Mouse (Mus musculus) MEL (cell line): ENCODE measurements around the gene Hist1h2bh. TPM values are rescaled to one million over a fixed set of nuclear protein-coding genes. Genes with fewer than 3 reads are reported as not detected.

ENCODE experiments used
- DNase-seq: peaks from one replicate; pipeline ENCODE4 v3.0.0; 2011; ENCODE audit warnings: low read depth, low spot score
- H3K27ac ChIP-seq: 2 replicates; pipeline ENCODE4 v1.5.1; 2012; ENCODE audit warnings: low read depth, mild to moderate bottlenecking, control low read depth, low read length, moderate library complexity; ENCODE audit not compliant: control insufficient read depth
- H3K27me3 ChIP-seq, 2 experiments: fragments of 150-350 bp in 1 of 2; sonication (generic) in 1 of 2; 2 replicates each; pipeline ENCODE4 v1.6.1; 2012; ENCODE audit warnings: low read length in 2 of 2, mild to moderate bottlenecking in 2 of 2, improper control_type of control experiment in 1 of 2, moderate library complexity in 1 of 2; ENCODE audit not compliant: insufficient read depth in 2 of 2, control insufficient read depth in 1 of 2
- H3K36me3 ChIP-seq, 2 experiments: 2 replicates each; pipeline ENCODE4 v1.6.1; 2012 to 2014; ENCODE audit warnings: low read length in 2 of 2, improper control_type of control experiment in 1 of 2, inconsistent platforms in 1 of 2, mild to moderate bottlenecking in 1 of 2; ENCODE audit not compliant: insufficient read depth in 2 of 2, control insufficient read depth in 1 of 2
- H3K4me1 ChIP-seq, 2 experiments: fragments of 150-350 bp in 1 of 2; sonication (generic) in 1 of 2; 2 replicates each; pipeline ENCODE4 v1.6.1; 2012; ENCODE audit warnings: low read length in 2 of 2, improper control_type of control experiment in 1 of 2, mild to moderate bottlenecking in 1 of 2; ENCODE audit not compliant: insufficient read depth in 2 of 2, control insufficient read depth in 1 of 2
- H3K4me3 ChIP-seq, 2 experiments: fragments of 150-350 bp in 1 of 2; sonication (generic) in 1 of 2; 2 replicates each; pipeline ENCODE4 v1.5.1; 2012; ENCODE audit warnings: low read depth in 2 of 2, low read length in 2 of 2, mild to moderate bottlenecking in 2 of 2, moderate library complexity in 2 of 2, control low read depth in 1 of 2, improper control_type of control experiment in 1 of 2; ENCODE audit not compliant: control insufficient read depth in 1 of 2, insufficient read depth in 1 of 2
- H3K79me2 ChIP-seq: 2 replicates; pipeline ENCODE4 v1.6.1; 2012; ENCODE audit warnings: mild to moderate bottlenecking, low read length, moderate library complexity; ENCODE audit not compliant: control insufficient read depth, poor library complexity, insufficient read depth
- H3K9ac ChIP-seq: 2 replicates; pipeline ENCODE4 v1.6.1; 2012; ENCODE audit warnings: low read depth, mild to moderate bottlenecking, control low read depth, low read length, moderate library complexity; ENCODE audit not compliant: control insufficient read depth, poor library complexity, severe bottlenecking
- H3K9me3 ChIP-seq: fragments of 150-350 bp; sonication (generic); replicated peaks from 2 replicates; pipeline ENCODE4 v1.6.1; 2012; ENCODE audit warnings: mild to moderate bottlenecking, low read length, improper control_type of control experiment, moderate library complexity; ENCODE audit not compliant: insufficient read depth
- CHD1 ChIP-seq: IDR thresholded peaks from 2 replicates; pipeline ENCODE4 v1.6.1; 2012; ENCODE audit warnings: low read depth, mild to moderate bottlenecking, inconsistent platforms, low read length, improper control_type of control experiment
- ELF1 ChIP-seq: IDR thresholded peaks from 2 replicates; pipeline ENCODE4 v1.6.1; 2014; ENCODE audit warnings: low read depth, mild to moderate bottlenecking, inconsistent platforms, low read length, improper control_type of control experiment, moderate library complexity
- EP300 ChIP-seq, 2 experiments: IDR thresholded peaks; 2 replicates each; pipeline ENCODE4 v1.6.1; 2011; ENCODE audit warnings: improper control_type of control experiment in 2 of 2, low read length in 2 of 2, low read depth in 1 of 2, mild to moderate bottlenecking in 1 of 2
- GABPA ChIP-seq: IDR thresholded peaks from 2 replicates; pipeline ENCODE4 v1.6.1; 2012; ENCODE audit warnings: low read depth, mild to moderate bottlenecking, inconsistent platforms, low read length, improper control_type of control experiment, moderate library complexity
- GATA1 ChIP-seq: IDR thresholded peaks from 2 replicates; pipeline ENCODE4 v1.6.1; 2011; ENCODE audit warnings: low read depth, low read length, improper control_type of control experiment
- HCFC1 ChIP-seq: IDR thresholded peaks from 2 replicates; pipeline ENCODE4 v1.6.1; 2012; ENCODE audit warnings: low read depth, mild to moderate bottlenecking, inconsistent platforms, low read length, improper control_type of control experiment, moderate library complexity
- KAT2A ChIP-seq: conservative IDR thresholded peaks from 2 replicates; pipeline ENCODE4 v1.6.1; 2012; ENCODE audit warnings: low read depth, low read length, improper control_type of control experiment, inconsistent platforms
- MAFK ChIP-seq: IDR thresholded peaks from 2 replicates; pipeline ENCODE4 v1.6.1; 2011; ENCODE audit warnings: low read depth, mild to moderate bottlenecking, low read length, improper control_type of control experiment, borderline replicate concordance
- MAX ChIP-seq: IDR thresholded peaks from 2 replicates; pipeline ENCODE4 v1.6.1; 2011; ENCODE audit warnings: low read length, improper control_type of control experiment
- MYC ChIP-seq: IDR thresholded peaks from 2 replicates; pipeline ENCODE4 v1.6.1; 2011; ENCODE audit warnings: low read depth, mild to moderate bottlenecking, low read length, improper control_type of control experiment, moderate library complexity
- NELFE ChIP-seq: IDR thresholded peaks from 2 replicates; pipeline ENCODE4 v1.6.1; 2011; ENCODE audit warnings: low read depth, low read length, improper control_type of control experiment
- POLR2A ChIP-seq, 2 experiments: IDR thresholded peaks; 2 replicates each; pipeline ENCODE4 v1.6.1; 2011 to 2012; ENCODE audit warnings: low read length in 2 of 2, mild to moderate bottlenecking in 2 of 2, control low read depth in 1 of 2, improper control_type of control experiment in 1 of 2, low read depth in 1 of 2, moderate library complexity in 1 of 2; ENCODE audit not compliant: control insufficient read depth in 1 of 2, insufficient read depth in 1 of 2, poor library complexity in 1 of 2
- POLR2AphosphoS2 ChIP-seq: IDR thresholded peaks from 2 replicates; pipeline ENCODE4 v1.6.1; 2011; ENCODE audit warnings: low read length, improper control_type of control experiment
- POLR2AphosphoS5 ChIP-seq: IDR thresholded peaks from 2 replicates; pipeline ENCODE4 v1.6.1; 2012; ENCODE audit warnings: low read depth, borderline replicate concordance, mild to moderate bottlenecking, inconsistent platforms, low read length, moderate library complexity, mixed read lengths
- RAD21 ChIP-seq: IDR thresholded peaks from 2 replicates; pipeline ENCODE4 v1.6.1; 2011; ENCODE audit warnings: mild to moderate bottlenecking, low read depth, low read length, improper control_type of control experiment
- SIN3A ChIP-seq: IDR thresholded peaks from 2 replicates; pipeline ENCODE4 v1.6.1; 2012; ENCODE audit warnings: low read length, improper control_type of control experiment, inconsistent platforms
- SMC3 ChIP-seq: IDR thresholded peaks from 2 replicates; pipeline ENCODE4 v1.6.1; 2011; ENCODE audit warnings: low read depth, low read length, improper control_type of control experiment
- TAL1 ChIP-seq: IDR thresholded peaks from 2 replicates; pipeline ENCODE4 v1.6.1; 2012; ENCODE audit warnings: mild to moderate bottlenecking, inconsistent platforms, low read length, moderate library complexity, mixed read lengths
- TBP ChIP-seq: IDR thresholded peaks from 2 replicates; pipeline ENCODE4 v1.8.0; 2011; ENCODE audit warnings: low read depth, low read length, improper control_type of control experiment
- USF1 ChIP-seq: IDR thresholded peaks from 2 replicates; pipeline ENCODE4 v1.6.1; 2014; ENCODE audit warnings: low read depth, mild to moderate bottlenecking, inconsistent platforms, low read length, improper control_type of control experiment, moderate library complexity
- ZKSCAN1 ChIP-seq: IDR thresholded peaks from 2 replicates; pipeline ENCODE4 v1.6.1; 2012; ENCODE audit warnings: low read depth, mild to moderate bottlenecking, inconsistent platforms, low read length, improper control_type of control experiment, moderate library complexity
- ZMIZ1 ChIP-seq: IDR thresholded peaks from 2 replicates; pipeline ENCODE4 v1.6.1; 2012; ENCODE audit warnings: low read depth, mild to moderate bottlenecking, inconsistent platforms, low read length, improper control_type of control experiment, moderate library complexity
- ZNF384 ChIP-seq: IDR thresholded peaks from 2 replicates; pipeline ENCODE4 v1.6.1; 2012; ENCODE audit warnings: low read depth, mild to moderate bottlenecking, inconsistent platforms, low read length, improper control_type of control experiment
- polyA plus RNA-seq, 2 experiments: library from polyadenylated mRNA; stranded (reverse) in 1 of 2; unstranded in 1 of 2; fragments of >175 nt in 1 of 2; fragments of >200 nt in 1 of 2; gene quantifications; 2 replicates each; pipeline versions ENCODE4 v1.2.1 to v1.2.4; 2012; ENCODE audit warnings: low replicate concordance in 2 of 2, low read depth in 1 of 2; ENCODE audit not compliant: insufficient read length in 2 of 2, insufficient read depth in 1 of 2, missing spikeins in 1 of 2
- total RNA-seq: library from RNA; depleted of rRNA; stranded (reverse); fragments of 300-350 nt; gene quantifications from 2 replicates; pipeline ENCODE4 v1.2.3, GENCODE M21; 2012

Hist1h2bh gene
- total and polyA plus RNA-seq, 3 experiments = 0.70 to 275 TPM; not detected in 1

- Histone ChIP-seq H3K9ac (peak overlapping the region; percentile 80), H3K9me3 (no peaks in the 10 kb centered on the region), H3K79me2 (no peaks in the 10 kb centered on the region; the same call in 1 of the 2 replicates), H3K36me3 (peaks cover 0 to 37% of the 10 kb centered on the region in 2 experiments; a peak in 2 of 4 replicates), H3K27ac (peak overlapping the region; percentile 98), H3K27me3 (no peaks in the 10 kb centered on the region), H3K4me3 (peak overlapping the region; percentile 51 to 60), H3K4me1 (peaks cover 0 to 10% of the 10 kb centered on the region in 2 experiments; a peak in 2 of 4 replicates)
- TF ChIP-seq MAX (no peak), TBP (0 out of 2 replicates have a peak, but pooled peaks have one; percentile 35), SIN3A (no peak)
- peak; percentile 73 for DNase-seq
These were observed 41.1 kb upstream of the Hist1h2bh start for GRCm38 (mm10) chr13:23584331-23584730.

GRCm38 (mm10) chr13:23583387-23584068, 40.3 kb upstream of the Hist1h2bh start:
- no peaks in the 10 kb centered on the region; the same call in 1 of the 2 replicates for H3K79me2 ChIP-seq

GRCm38 (mm10) chr13:23582219-23583056, 39.2 kb upstream of the Hist1h2bh start:
- H3K36me3 ChIP-seq = peaks cover 0 to 45% of the 10 kb centered on the region in 2 experiments; a peak in 2 of 4 replicates
- H3K9ac ChIP-seq = peak overlapping the region; percentile 80
- peak overlapping the region in 1 of 2 experiments; percentile 21; a peak in 1 of 4 replicates for H3K4me3 ChIP-seq
- peaks cover 0 to 10% of the 10 kb centered on the region in 2 experiments; a peak in 2 of 4 replicates for H3K4me1 ChIP-seq
- H3K27me3 ChIP-seq = no peaks in the 10 kb centered on the region
- no peaks in the 10 kb centered on the region; the same call in 1 of the 2 replicates for H3K79me2 ChIP-seq
- H3K27ac ChIP-seq = peak overlapping the region; percentile 83
- TF ChIP-seq MYC (no peak), POLR2A (IDR thresholded peaks at IDR 0.05; ENCODE audit: control insufficient read depth in 1 of 2, insufficient read depth in 1 of 2, low read depth in 1 of 2, low read length in 2 of 2, poor library complexity in 1 of 2) (peak in 1 of 2 experiments; percentile 6; a peak in 1 of 4 replicates), CHD1 (no peak)
- peak; percentile 64 for DNase-seq
- no peaks in the 10 kb centered on the region for H3K9me3 ChIP-seq

More at GRCm38 (mm10) chr13:23583387-23584068, 40.3 kb upstream of the Hist1h2bh start:
- TF ChIP-seq HCFC1 = no peak
- no peak for TF ChIP-seq POLR2AphosphoS5
- TF ChIP-seq TAL1 = no peak
- no peak for TF ChIP-seq GABPA
- TF ChIP-seq KAT2A = no peak
- TF ChIP-seq EP300 (IDR thresholded peaks at IDR 0.05; ENCODE audit: low read depth in 1 of 2, low read length in 2 of 2) = no peak
- no peak for TF ChIP-seq ZKSCAN1
- no peak for TF ChIP-seq SIN3A
- TF ChIP-seq MYC = no peak
- TF ChIP-seq POLR2AphosphoS2 = no peak
- TF ChIP-seq SMC3 = no peak
- TF ChIP-seq RAD21 = no peak
- TF ChIP-seq ZMIZ1 = no peak
- no peak for TF ChIP-seq ZNF384
- no peak for TF ChIP-seq GATA1
- no peak for TF ChIP-seq NELFE
- TF ChIP-seq ELF1 = no peak
- no peak for TF ChIP-seq MAFK
- TF ChIP-seq POLR2A (IDR thresholded peaks at IDR 0.05; ENCODE audit: control insufficient read depth in 1 of 2, insufficient read depth in 1 of 2, low read depth in 1 of 2, low read length in 2 of 2, poor library complexity in 1 of 2) = no peak
- TF ChIP-seq USF1 = no peak
- TF ChIP-seq, all 39 proteins: peak for 0
- Histone ChIP-seq H3K36me3 (peaks cover 0 to 40% of the 10 kb centered on the region in 2 experiments; a peak in 2 of 4 replicates), H3K27me3 (no peaks in the 10 kb centered on the region), H3K9ac (peak overlapping the region; percentile 80), H3K27ac (peak overlapping the region; percentile 83), H3K4me1 (peaks cover 0 to 10% of the 10 kb centered on the region in 2 experiments; a peak in 2 of 4 replicates), H3K4me3 (no peak overlapping the region), H3K9me3 (no peaks in the 10 kb centered on the region)
- DNase-seq = peak; percentile 50
